Mouse (Mus musculus): ENCODE data around the gene Tram2. TPM values are rescaled to one million over a fixed set of nuclear protein-coding genes. Genes with fewer than 3 reads are reported as not detected.
A peak's percentile ranks its signal among the peaks of the same experiment; 100 is the strongest.

Gene Tram2
- total and polyA plus RNA-seq, 3 experiments, result 0.54 to 2.9 TPM; not detected in 1

- TF ChIP-seq JUND (IDR thresholded peaks at IDR 0.05; ENCODE audit: low read depth, low read length), result no peak
- TF ChIP-seq GABPA (IDR thresholded peaks at IDR 0.05; ENCODE audit: low read depth, low read length), result no peak
Measured at GRCm38 (mm10) chr1:21070658-21071057, 8.4 kb downstream of the Tram2 start (continued).

DNA sequence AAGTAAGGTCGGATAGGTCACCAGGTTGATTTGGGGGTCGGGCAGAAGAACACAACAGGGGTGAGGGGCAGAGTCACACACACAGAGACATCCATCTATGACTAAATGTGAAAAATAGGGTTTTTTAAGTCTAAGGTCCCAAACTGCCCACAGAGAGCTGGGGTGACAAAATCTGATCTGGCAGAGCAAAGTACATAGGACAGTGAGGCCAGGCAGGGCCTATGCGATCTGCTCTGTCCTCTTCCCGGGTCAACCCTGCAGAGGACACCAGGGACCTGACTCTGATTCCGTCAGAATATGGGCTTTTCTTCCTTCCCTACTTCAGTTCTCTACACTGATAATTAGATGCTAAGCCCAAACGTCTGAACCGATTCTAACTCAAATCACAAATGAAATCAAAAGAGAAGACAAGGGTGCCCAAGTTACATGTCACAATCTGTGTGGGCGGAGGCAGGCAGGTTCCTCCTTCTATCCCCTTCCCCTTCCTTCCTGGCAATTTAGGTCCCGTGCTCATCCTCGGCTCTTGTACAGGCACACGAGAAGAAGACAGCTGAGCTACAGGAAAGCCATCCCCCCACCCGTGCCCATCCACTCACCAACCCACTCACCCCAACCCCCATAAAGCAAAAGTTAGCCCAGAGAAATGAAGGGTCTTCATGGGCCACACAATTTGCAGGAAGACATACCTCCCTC is 9.1 kb downstream of the Tram2 start:
- no peak for DNase-seq (ENCODE audit: low read depth, low spot score)
- H3K4me3 ChIP-seq (ENCODE audit: control insufficient read depth in 1 of 2, insufficient read depth in 1 of 2, low read depth in 2 of 2, low read length in 2 of 2), result no peak overlapping the region
- no peaks in the 10 kb centered on the region for H3K79me2 ChIP-seq (ENCODE audit: control insufficient read depth, insufficient read depth, low read length, poor library complexity)
- no peaks in the 10 kb centered on the region for H3K27me3 ChIP-seq (ENCODE audit: control insufficient read depth in 1 of 2, insufficient read depth in 2 of 2, low read length in 2 of 2)
- no peak overlapping the region for H3K9ac ChIP-seq (ENCODE audit: control insufficient read depth, low read depth, low read length, poor library complexity, severe bottlenecking)
- H3K9me3 ChIP-seq (replicated peaks; ENCODE audit: insufficient read depth, low read length), result no peaks in the 10 kb centered on the region
- TF ChIP-seq TBP (IDR thresholded peaks at IDR 0.05; ENCODE audit: low read depth, low read length) (no peak), JUND (IDR thresholded peaks at IDR 0.05; ENCODE audit: low read depth, low read length) (no peak), MAX (IDR thresholded peaks at IDR 0.05; ENCODE audit: low read length) (no peak), RAD21 (IDR thresholded peaks at IDR 0.05; ENCODE audit: low read depth, low read length) (no peak), CTCF (IDR thresholded peaks at IDR 0.05 in 2 of 3, conservative IDR thresholded peaks at IDR 0.05 in 1 of 3; ENCODE audit: control insufficient read depth in 1 of 3, insufficient read depth in 1 of 3, low read depth in 2 of 3, low read length in 3 of 3, poor library complexity in 1 of 3, severe bottlenecking in 1 of 3) (no peak), CHD2 (IDR thresholded peaks at IDR 0.05; ENCODE audit: low read length) (no peak), ELF1 (IDR thresholded peaks at IDR 0.05; ENCODE audit: low read depth, low read length) (no peak), ETS1 (IDR thresholded peaks at IDR 0.05; ENCODE audit: low read depth, low read length) (no peak), MYB (IDR thresholded peaks at IDR 0.05; ENCODE audit: low read depth, low read length) (no peak)
- peaks cover 0 to 9% of the 10 kb centered on the region in 2 experiments; a peak in 2 of 4 replicates for H3K36me3 ChIP-seq (ENCODE audit: control insufficient read depth in 1 of 2, insufficient read depth in 2 of 2, low read length in 2 of 2)
- H3K4me1 ChIP-seq (ENCODE audit: control insufficient read depth in 1 of 2, insufficient read depth in 2 of 2, low read length in 2 of 2), result peaks cover 5 to 13% of the 10 kb centered on the region in 2 experiments; a peak in 3 of 4 replicates
- no peak overlapping the region for H3K27ac ChIP-seq (ENCODE audit: control insufficient read depth, low read depth, low read length)

DNA sequence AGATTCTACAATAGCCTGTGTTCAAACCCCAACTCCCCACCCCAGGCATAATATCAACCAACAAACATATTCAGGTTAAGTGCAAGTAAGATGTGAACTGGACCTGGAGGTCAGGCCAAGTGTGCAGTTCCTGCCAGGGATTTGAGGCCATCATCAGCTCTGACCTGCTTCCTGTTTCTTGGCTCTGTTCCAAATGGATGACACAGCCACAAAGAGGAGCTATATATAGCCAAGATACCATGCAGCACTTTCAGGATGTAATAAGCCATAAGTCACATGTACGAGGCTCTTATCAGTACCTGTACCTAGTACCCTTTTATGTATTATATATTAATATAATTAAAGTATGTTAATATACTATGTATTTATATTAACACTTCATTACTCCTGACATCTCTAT is 10.5 kb downstream of the Tram2 start:
- Histone ChIP-seq H3K4me1 (ENCODE audit: control insufficient read depth in 1 of 2, insufficient read depth in 2 of 2, low read length in 2 of 2) (peaks cover 5 to 13% of the 10 kb centered on the region in 2 experiments; a peak in 3 of 4 replicates), H3K79me2 (ENCODE audit: control insufficient read depth, insufficient read depth, low read length, poor library complexity) (no peaks in the 10 kb centered on the region), H3K9me3 (replicated peaks; ENCODE audit: insufficient read depth, low read length) (no peaks in the 10 kb centered on the region), H3K4me3 (ENCODE audit: control insufficient read depth in 1 of 2, insufficient read depth in 1 of 2, low read depth in 2 of 2, low read length in 2 of 2) (no peak overlapping the region), H3K27ac (ENCODE audit: control insufficient read depth, low read depth, low read length) (no peak overlapping the region), H3K9ac (ENCODE audit: control insufficient read depth, low read depth, low read length, poor library complexity, severe bottlenecking) (no peak overlapping the region), H3K27me3 (ENCODE audit: control insufficient read depth in 1 of 2, insufficient read depth in 2 of 2, low read length in 2 of 2) (no peaks in the 10 kb centered on the region), H3K36me3 (ENCODE audit: control insufficient read depth in 1 of 2, insufficient read depth in 2 of 2, low read length in 2 of 2) (peaks cover 0 to 9% of the 10 kb centered on the region in 2 experiments; a peak in 2 of 4 replicates)
- peak; percentile 67 for DNase-seq (ENCODE audit: low read depth, low spot score)
- no peak for TF ChIP-seq HCFC1 (IDR thresholded peaks at IDR 0.05; ENCODE audit: low read depth, low read length)
- no peak for TF ChIP-seq JUND (IDR thresholded peaks at IDR 0.05; ENCODE audit: low read depth, low read length)
- TF ChIP-seq ZNF384 (IDR thresholded peaks at IDR 0.05; ENCODE audit: low read depth, low read length), result no peak
- TF ChIP-seq BHLHE40 (IDR thresholded peaks at IDR 0.05; ENCODE audit: borderline replicate concordance, low read depth, low read length), result peak; percentile 73; the same call in 1 of the 2 replicates
- TF ChIP-seq RAD21 (IDR thresholded peaks at IDR 0.05; ENCODE audit: low read depth, low read length), result no peak
- TF ChIP-seq POLR2A (IDR thresholded peaks at IDR 0.05; ENCODE audit: control insufficient read depth in 1 of 2, insufficient read depth in 1 of 2, low read depth in 1 of 2, low read length in 2 of 2, poor library complexity in 1 of 2), result no peak
- no peak for TF ChIP-seq TAL1 (IDR thresholded peaks at IDR 0.05; ENCODE audit: low read length)
- no peak for TF ChIP-seq ZC3H11A (IDR thresholded peaks at IDR 0.05; ENCODE audit: low read depth, low read length)
- TF ChIP-seq NRF1 (IDR thresholded peaks at IDR 0.05; ENCODE audit: insufficient read depth, low read depth, low read length, poor library complexity, severe bottlenecking), result no peak
- TF ChIP-seq MXI1 (IDR thresholded peaks at IDR 0.05; ENCODE audit: low read depth, low read length), result no peak
- TF ChIP-seq GABPA (IDR thresholded peaks at IDR 0.05; ENCODE audit: low read depth, low read length), result no peak
- TF ChIP-seq TBP (IDR thresholded peaks at IDR 0.05; ENCODE audit: low read depth, low read length), result no peak
- no peak for TF ChIP-seq MAX (IDR thresholded peaks at IDR 0.05; ENCODE audit: low read length)
- TF ChIP-seq MAFK (IDR thresholded peaks at IDR 0.05; ENCODE audit: borderline replicate concordance, low read depth, low read length), result no peak
- peak; percentile 31; the same call in 1 of the 2 replicates for TF ChIP-seq USF1 (IDR thresholded peaks at IDR 0.05; ENCODE audit: low read depth, low read length)
- TF ChIP-seq TCF12 (IDR thresholded peaks at IDR 0.05; ENCODE audit: low read depth, low read length), result 0 out of 2 replicates have a peak, but pooled peaks have one; percentile 5
- TF ChIP-seq SIN3A (IDR thresholded peaks at IDR 0.05; ENCODE audit: low read length), result no peak
- TF ChIP-seq MAZ (IDR thresholded peaks at IDR 0.05; ENCODE audit: low read depth, low read length), result no peak
- TF ChIP-seq CTCF (IDR thresholded peaks at IDR 0.05 in 2 of 3, conservative IDR thresholded peaks at IDR 0.05 in 1 of 3; ENCODE audit: control insufficient read depth in 1 of 3, insufficient read depth in 1 of 3, low read depth in 2 of 3, low read length in 3 of 3, poor library complexity in 1 of 3, severe bottlenecking in 1 of 3), result no peak
- no peak for TF ChIP-seq KAT2A (conservative IDR thresholded peaks at IDR 0.05; ENCODE audit: low read depth, low read length)
- TF ChIP-seq CHD2 (IDR thresholded peaks at IDR 0.05; ENCODE audit: low read length), result no peak
- peak; percentile 77; the same call in 1 of the 2 replicates for TF ChIP-seq MEF2A (IDR thresholded peaks at IDR 0.05; ENCODE audit: extremely low read depth, insufficient replicate concordance, low read depth, low read length, poor library complexity, severe bottlenecking)
- TF ChIP-seq MYC (IDR thresholded peaks at IDR 0.05; ENCODE audit: low read depth, low read length), result 0 out of 2 replicates have a peak, but pooled peaks have one; percentile 42

All from MEL (cell line).